Mouse (Mus musculus): Measurements from ENCODE around the gene Edaradd.

GRCm38 (mm10) chr13:12542006-12542981 is 22.1 kb upstream of the Edaradd start:
- TF ChIP-seq GATA1 (IDR thresholded peaks at IDR 0.05; ENCODE audit: borderline replicate concordance, low read length): no peak
- no peak for TF ChIP-seq FLI1 (IDR thresholded peaks at IDR 0.05; ENCODE audit: low read length)

All from megakaryocyte, embryonic 14.5 days (primary cell).